Mouse (Mus musculus) G1E-ER4 (cell line): ENCODE results near the gene Arl9. TPM values are rescaled to one million over a fixed set of nuclear protein-coding genes. Genes with fewer than 3 reads are reported as not detected.

Experiments
- GATA1 ChIP-seq: IDR thresholded peaks from one replicate; pipeline ENCODE4 v1.8.0; 2012; ENCODE audit warnings: low read length, inconsistent platforms
- polyA plus RNA-seq: library from polyadenylated mRNA; stranded (reverse); fragments of >175 nt; gene quantifications from 2 replicates; pipeline ENCODE4 v1.2.3, GENCODE M21; 2012

The Arl9 gene
- not detected in 2 replicates for polyA plus RNA-seq

- no peak for TF ChIP-seq GATA1
Observed at GRCm38 (mm10) chr5:77004051-77004821, at the start of gene Arl9. Arl9 (plus strand) TSS chr5:77004055.

GRCm38 (mm10) chr5:76954271-76954900 is 49.5 kb upstream of the Arl9 start:
- TF ChIP-seq GATA1, result no peak

GRCm38 (mm10) chr5:76955474-76955873 is 48.4 kb upstream of the Arl9 start:
- TF ChIP-seq GATA1, result no peak

GRCm38 (mm10) chr5:76957954-76958353 is 45.9 kb upstream of the Arl9 start:
- TF ChIP-seq GATA1, result no peak

- no peak for TF ChIP-seq GATA1
Observed at GRCm38 (mm10) chr5:76959587-76959986, 44.3 kb upstream of the Arl9 start.

GRCm38 (mm10) chr5:76962545-76962944 is 41.3 kb upstream of the Arl9 start:
- no peak for TF ChIP-seq GATA1

- TF ChIP-seq GATA1, result no peak
Observed at GRCm38 (mm10) chr5:76964651-76965050, 39.2 kb upstream of the Arl9 start.

GRCm38 (mm10) chr5:76969250-76969649 is 34.6 kb upstream of the Arl9 start:
- TF ChIP-seq GATA1, result no peak

- no peak for TF ChIP-seq GATA1
Observed at GRCm38 (mm10) chr5:76973488-76973887, 30.4 kb upstream of the Arl9 start.

GRCm38 (mm10) chr5:76974207-76974553 is 29.7 kb upstream of the Arl9 start:
- no peak for TF ChIP-seq GATA1

- TF ChIP-seq GATA1, result no peak
Observed at GRCm38 (mm10) chr5:76974554-76975285, 29.1 kb upstream of the Arl9 start, which contains the start of gene Srp72. Srp72 (plus strand) TSS chr5:76974683.

GRCm38 (mm10) chr5:76975736-76976135 is 28.1 kb upstream of the Arl9 start:
- TF ChIP-seq GATA1, result no peak

- no peak for TF ChIP-seq GATA1
Observed at GRCm38 (mm10) chr5:76984015-76984414, 19.8 kb upstream of the Arl9 start.

GRCm38 (mm10) chr5:76990789-76991188 is 13.1 kb upstream of the Arl9 start:
- TF ChIP-seq GATA1, result no peak

GRCm38 (mm10) chr5:76993174-76993814 is 10.6 kb upstream of the Arl9 start:
- no peak for TF ChIP-seq GATA1

GRCm38 (mm10) chr5:76998416-76998815 is 5.4 kb upstream of the Arl9 start:
- no peak for TF ChIP-seq GATA1
